Mouse (Mus musculus) CH12.LX (cell line): Measurements from ENCODE around the gene Igsf8. TPM values are rescaled to one million over a fixed set of nuclear protein-coding genes. Genes with fewer than 3 reads are reported as not detected.

Experiments used
- DNase-seq: peaks from one replicate; pipeline ENCODE4 v3.0.0-alpha.2; 2013; ENCODE audit errors: extremely low read depth
- H3K27ac ChIP-seq: 2 replicates; pipeline ENCODE4 v1.5.1; 2012; ENCODE audit warnings: low read depth, mild to moderate bottlenecking, control low read depth, moderate library complexity; ENCODE audit not compliant: insufficient read depth
- H3K27me3 ChIP-seq: replicated peaks from 2 replicates; pipeline ENCODE3; 2012; ENCODE audit warnings: inconsistent platforms
- H3K36me3 ChIP-seq, 2 experiments: replicated peaks in 1 of 2; 2 replicates each; pipeline versions ENCODE3 to v1.6.1; 2012; ENCODE audit warnings: inconsistent platforms in 1 of 2, low read length in 1 of 2, mild to moderate bottlenecking in 1 of 2, mixed read lengths in 1 of 2, moderate library complexity in 1 of 2; ENCODE audit not compliant: control insufficient read depth in 1 of 2, insufficient read depth in 1 of 2
- H3K4me1 ChIP-seq, 2 experiments: 2 replicates each; pipeline ENCODE4 v1.6.1; 2012; ENCODE audit warnings: inconsistent platforms in 1 of 2, moderate library complexity in 1 of 2; ENCODE audit not compliant: insufficient read depth in 2 of 2, control insufficient read depth in 1 of 2
- H3K4me2 ChIP-seq: 2 replicates; pipeline ENCODE4 v1.6.1; 2012; ENCODE audit warnings: low read depth, mild to moderate bottlenecking, control low read depth; ENCODE audit not compliant: poor library complexity, insufficient read depth, severe bottlenecking
- H3K4me3 ChIP-seq, 3 experiments: fragments of 150-350 bp in 1 of 3; sonication (generic) in 1 of 3; replicated peaks in 1 of 3; 2 replicates each; pipeline versions ENCODE3 to v1.5.1; 2011 to 2012; ENCODE audit warnings: low read depth in 2 of 3, low read length in 2 of 3, mild to moderate bottlenecking in 2 of 3, moderate library complexity in 2 of 3, control low read depth in 1 of 3, improper control_type of control experiment in 1 of 3, inconsistent platforms in 1 of 3, mixed read lengths in 1 of 3; ENCODE audit not compliant: poor library complexity in 1 of 3
- H3K79me2 ChIP-seq: replicated peaks from 2 replicates; pipeline ENCODE4 v1.6.1; 2012; ENCODE audit warnings: mild to moderate bottlenecking, moderate library complexity; ENCODE audit not compliant: control insufficient read depth, poor library complexity, insufficient read depth, severe bottlenecking; ENCODE audit errors: extremely low read depth
- H3K9ac ChIP-seq: 2 replicates; pipeline ENCODE4 v1.6.1; 2012; ENCODE audit warnings: low read depth, mild to moderate bottlenecking, control low read depth, moderate library complexity; ENCODE audit not compliant: insufficient read depth
- H3K9me3 ChIP-seq: replicated peaks from 2 replicates; pipeline ENCODE3; 2012; ENCODE audit warnings: low read length, inconsistent platforms, mixed read lengths
- BHLHE40 ChIP-seq: IDR thresholded peaks from 2 replicates; pipeline ENCODE4 v1.6.1; 2011; ENCODE audit warnings: mild to moderate bottlenecking, low read depth, low read length, improper control_type of control experiment
- CHD2 ChIP-seq: IDR thresholded peaks from 2 replicates; pipeline ENCODE4 v1.6.1; 2011; ENCODE audit warnings: low read length, improper control_type of control experiment
- ETS1 ChIP-seq: conservative IDR thresholded peaks from 2 replicates; pipeline ENCODE4 v1.6.1; 2012; ENCODE audit warnings: low read depth, mild to moderate bottlenecking, inconsistent platforms, low read length, improper control_type of control experiment, moderate library complexity
- HCFC1 ChIP-seq: IDR thresholded peaks from 2 replicates; pipeline ENCODE4 v1.6.1; 2012; ENCODE audit warnings: low read depth, mild to moderate bottlenecking, inconsistent platforms, low read length, improper control_type of control experiment
- JUN ChIP-seq: IDR thresholded peaks from 2 replicates; pipeline ENCODE4 v1.6.1; 2011; ENCODE audit warnings: low read depth, mild to moderate bottlenecking, low read length, improper control_type of control experiment, moderate library complexity; ENCODE audit not compliant: insufficient read depth
- JUND ChIP-seq: conservative IDR thresholded peaks from 2 replicates; pipeline ENCODE4 v1.6.1; 2011; ENCODE audit warnings: low read depth, low read length, improper control_type of control experiment
- MAX ChIP-seq: IDR thresholded peaks from 2 replicates; pipeline ENCODE4 v1.6.1; 2011; ENCODE audit warnings: low read length, improper control_type of control experiment
- MXI1 ChIP-seq: IDR thresholded peaks from 2 replicates; pipeline ENCODE4 v1.6.1; 2011; ENCODE audit warnings: mild to moderate bottlenecking, low read depth, low read length, improper control_type of control experiment
- NELFE ChIP-seq: IDR thresholded peaks from 2 replicates; pipeline ENCODE4 v1.6.1; 2011; ENCODE audit warnings: low read depth, low read length, improper control_type of control experiment
- PAX5 ChIP-seq: IDR thresholded peaks from 2 replicates; pipeline ENCODE4 v1.6.1; 2012; ENCODE audit warnings: low read length, inconsistent platforms, mixed read lengths
- POLR2AphosphoS2 ChIP-seq: IDR thresholded peaks from 2 replicates; pipeline ENCODE4 v1.6.1; 2011; ENCODE audit warnings: low read depth, low read length, improper control_type of control experiment
- RCOR1 ChIP-seq: conservative IDR thresholded peaks from 2 replicates; pipeline ENCODE4 v1.6.1; 2012; ENCODE audit warnings: low read depth, mild to moderate bottlenecking, inconsistent platforms, low read length, improper control_type of control experiment
- SMC3 ChIP-seq: IDR thresholded peaks from 2 replicates; pipeline ENCODE4 v1.6.1; 2011; ENCODE audit warnings: low read depth, low read length, improper control_type of control experiment
- TBP ChIP-seq: conservative IDR thresholded peaks from 2 replicates; pipeline ENCODE4 v1.6.1; 2011; ENCODE audit warnings: low read depth, low read length, improper control_type of control experiment
- TCF12 ChIP-seq: IDR thresholded peaks from 2 replicates; pipeline ENCODE4 v1.6.1; 2014; ENCODE audit warnings: low read depth, mild to moderate bottlenecking, inconsistent platforms, low read length, improper control_type of control experiment
- UBTF ChIP-seq: IDR thresholded peaks from 2 replicates; pipeline ENCODE4 v1.6.1; 2012; ENCODE audit warnings: low read depth, mild to moderate bottlenecking, inconsistent platforms, low read length, improper control_type of control experiment, moderate library complexity
- USF1 ChIP-seq: IDR thresholded peaks from 2 replicates; pipeline ENCODE4 v1.6.1; 2014; ENCODE audit warnings: low read depth, mild to moderate bottlenecking, inconsistent platforms, low read length, improper control_type of control experiment
- ZMIZ1 ChIP-seq: IDR thresholded peaks from 2 replicates; pipeline ENCODE4 v1.6.1; 2012; ENCODE audit warnings: low read depth, mild to moderate bottlenecking, inconsistent platforms, low read length, improper control_type of control experiment
- ZNF384 ChIP-seq: IDR thresholded peaks from 2 replicates; pipeline ENCODE4 v1.6.1; 2012; ENCODE audit warnings: low read depth, low read length, improper control_type of control experiment, inconsistent platforms
- dilution Hi-C: fragments of 300-500 bp; cut with MboI; formaldehyde crosslinking; loops from 2 replicates; pipeline ENCODE4 v1.14.3; 2020; ENCODE audit warnings: low sequenced_read_pairs; ENCODE audit not compliant: extremely low pct_unique_long_range_greater_than_20kb, extremely low pct_ligation_motif_present
- in situ Hi-C: fragments of 300-500 bp; cut with MboI; formaldehyde crosslinking; loops from 3 replicates; pipeline ENCODE4 v1.14.3; 2019; ENCODE audit warnings: low sequenced_read_pairs, low pct_ligation_motif_present, low pct_unique_long_range_greater_than_20kb, mixed read lengths
- polyA plus RNA-seq: library from polyadenylated mRNA; unstranded; fragments of >175 nt; gene quantifications from 2 replicates; pipeline ENCODE4 v1.2.1, GENCODE M21; 2012; ENCODE audit warnings: low read depth; ENCODE audit not compliant: insufficient read length
- total RNA-seq, 2 experiments: library from RNA; depleted of rRNA; stranded (reverse); fragments of 300-350 nt in 1 of 2; fragments of >200 nt in 1 of 2; gene quantifications; 2 replicates each; pipeline ENCODE4 v1.2.3; 2012 to 2014

The Igsf8 gene
- total and polyA plus RNA-seq, 3 experiments: 7.4 to 37.0 (median 25.9) TPM

DNA sequence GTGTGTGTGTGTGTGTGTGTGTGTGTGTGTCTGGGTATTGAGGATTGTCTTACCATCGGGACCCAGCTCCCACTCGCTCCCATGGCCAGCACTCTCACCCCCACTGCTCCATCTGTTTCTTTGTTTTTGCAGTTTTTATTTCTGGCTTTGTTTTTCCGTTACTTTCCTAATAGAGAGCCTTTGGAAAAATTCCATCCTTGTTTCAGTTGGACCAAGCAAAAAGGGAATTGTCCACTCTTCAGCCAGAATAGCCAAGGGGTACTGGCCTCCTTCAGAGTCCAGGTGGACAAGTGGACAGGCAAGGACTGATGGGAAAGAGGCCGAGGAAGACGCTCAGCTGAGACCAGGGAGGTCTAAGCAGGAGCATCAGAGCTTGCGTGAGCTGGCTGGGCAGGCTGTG, 45.4 kb downstream of the Igsf8 start:
- H3K36me3 ChIP-seq: no peaks in the 10 kb centered on the region
- no peak overlapping the region for H3K9ac ChIP-seq
- H3K4me2 ChIP-seq: no peak overlapping the region
- in situ Hi-C loops (loop anchor here (25.0 kb wide), 2 partner anchors 270 to 495 kb away; partner anchors contain the start of gene Vangl2), dilution Hi-C loops (no loop called here)
- no peaks in the 10 kb centered on the region for H3K79me2 ChIP-seq
- H3K27ac ChIP-seq: no peak overlapping the region
- peaks cover 20 to 60% of the 10 kb centered on the region in 2 experiments for H3K4me1 ChIP-seq
- H3K9me3 ChIP-seq: no peaks in the 10 kb centered on the region
- no peak for DNase-seq
- no peaks in the 10 kb centered on the region for H3K27me3 ChIP-seq
- no peak for TF ChIP-seq USF1
- no peak for TF ChIP-seq ZNF384
- no peak for TF ChIP-seq ETS1
- TF ChIP-seq JUN: no peak
- TF ChIP-seq BHLHE40: no peak
- TF ChIP-seq MAX: no peak
- TF ChIP-seq TCF12: no peak
- TF ChIP-seq HCFC1: no peak
- no peak for TF ChIP-seq MXI1
- TF ChIP-seq UBTF: no peak
- TF ChIP-seq ZMIZ1: no peak
- no peak for TF ChIP-seq JUND
- no peak for TF ChIP-seq RCOR1
- no peak for TF ChIP-seq PAX5
- TF ChIP-seq CHD2: no peak
- no peak for TF ChIP-seq NELFE
- TF ChIP-seq, all 38 proteins: peak for 0
- no peak overlapping the region for H3K4me3 ChIP-seq

DNA sequence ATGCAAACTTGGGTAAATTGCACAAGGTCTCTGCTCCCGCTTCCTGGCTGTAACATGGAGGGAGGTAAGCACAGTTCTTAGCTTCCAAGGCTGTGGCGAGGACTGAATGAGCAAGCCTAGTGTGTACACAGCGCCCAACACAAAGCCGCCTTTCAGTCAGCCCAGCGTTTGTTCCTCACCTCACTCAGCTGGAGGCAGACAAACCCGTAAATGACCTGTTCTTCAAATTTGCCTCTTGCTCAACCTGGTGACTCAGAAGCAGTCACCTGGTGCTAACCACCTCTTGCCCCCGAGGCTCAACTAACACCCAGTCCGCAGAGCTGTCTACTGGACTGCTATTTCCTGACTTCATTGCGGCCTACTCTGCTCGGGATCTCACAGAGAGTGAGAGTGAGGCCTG, 46.5 kb downstream of the Igsf8 start:
- H3K4me1 ChIP-seq: peaks cover 20 to 61% of the 10 kb centered on the region in 2 experiments
- H3K4me3 ChIP-seq: no peak overlapping the region
- H3K9me3 ChIP-seq: no peaks in the 10 kb centered on the region
- in situ Hi-C loops: loop anchor here (25.0 kb wide), 2 partner anchors 271 to 496 kb away; partner anchors contain the start of gene Vangl2
- no peaks in the 10 kb centered on the region for H3K27me3 ChIP-seq
- no peaks in the 10 kb centered on the region for H3K36me3 ChIP-seq
- H3K9ac ChIP-seq: no peak overlapping the region
- H3K4me2 ChIP-seq: no peak overlapping the region
- dilution Hi-C loops: no loop called here
- DNase-seq: peak; percentile 23
- no peaks in the 10 kb centered on the region for H3K79me2 ChIP-seq
- TF ChIP-seq TBP (no peak), SMC3 (no peak), POLR2AphosphoS2 (no peak)
- TF ChIP-seq, all 38 proteins: peak for 0
- H3K27ac ChIP-seq: no peak overlapping the region
